9 mouse cellular contexts compared by ENCODE assay signal in genomic region chr9:100382492-100382891, GRCm38 (mm10).
DNase-seq lines count a peak whose midpoint lies in the region; ATAC-seq and TF ChIP-seq lines count a peak whose summit lies in the region.
"Had no signal": no experiment of that assay in that cellular context is flagged by ENCODE, and none has a peak within 500 bp of the region (broad histone marks: within the 10 kb centered on the region; RNA-seq: fewer than 3 reads in every experiment).

No protein-coding gene starts in this region.

- ATAC-seq in forebrain, embryonic 12.5 days (ENCODE audit: low FRiP score): no peak

- H3K27ac ChIP-seq in forebrain, embryonic 10.5 days: no peak overlapping the region
- H3K27ac ChIP-seq in forebrain, embryonic 12.5 days: no peak overlapping the region
- no peak overlapping the region for H3K27ac ChIP-seq in ES-Bruce4 (ENCODE audit: insufficient read depth, low read length)
- H3K27ac ChIP-seq: limb, embryonic 13.5 days had no signal

- peaks cover 26% of the 10 kb centered on the region for H3K27me3 ChIP-seq in forebrain, embryonic 10.5 days (ENCODE audit: poor library complexity, severe bottlenecking)
- H3K27me3 ChIP-seq in forebrain, embryonic 12.5 days: peaks cover 6% of the 10 kb centered on the region; the same call in 1 of the 2 replicates
- no peaks in the 10 kb centered on the region for H3K27me3 ChIP-seq in ES-Bruce4 (ENCODE audit: control insufficient read depth, insufficient read depth, low read length, poor library complexity, severe bottlenecking)
- H3K27me3 ChIP-seq: limb, embryonic 13.5 days had no signal

- H3K4me1 ChIP-seq in forebrain, embryonic 10.5 days: peaks cover 12% of the 10 kb centered on the region
- H3K4me1 ChIP-seq in forebrain, embryonic 12.5 days: peaks cover 4% of the 10 kb centered on the region; the same call in 1 of the 2 replicates
- peaks cover 1% of the 10 kb centered on the region for H3K4me1 ChIP-seq in ES-Bruce4 (ENCODE audit: control insufficient read depth, insufficient read depth, low read length)

- no peak overlapping the region for H3K9ac ChIP-seq in forebrain, embryonic 12.5 days
- H3K9ac ChIP-seq in ES-Bruce4 (ENCODE audit: low read depth, poor library complexity, severe bottlenecking): no peak overlapping the region
- H3K9ac ChIP-seq: limb, embryonic 13.5 days had no signal

- TF ChIP-seq POLR2A in ES-Bruce4 (IDR thresholded peaks at IDR 0.05; ENCODE audit: insufficient read depth, low read length): no peak

- no peaks in the 10 kb centered on the region for H3K9me3 ChIP-seq in forebrain, embryonic 10.5 days
- no peaks in the 10 kb centered on the region for H3K9me3 ChIP-seq in forebrain, embryonic 12.5 days
- H3K9me3 ChIP-seq in ES-Bruce4 (replicated peaks; ENCODE audit: control insufficient read depth, insufficient read depth, low read length, poor library complexity, severe bottlenecking): no peaks in the 10 kb centered on the region
- H3K9me3 ChIP-seq: limb, embryonic 13.5 days had no signal

- peak; percentile 62 for DNase-seq in forebrain, embryonic 10.5 days (ENCODE audit: extremely low spot score, low spot score)
- DNase-seq in c-Kit-positive CD71-positive TER-119-negative erythroid progenitor cells, embryonic 14.5 days (ENCODE audit: low read depth): peak; percentile 32
- peak; percentile 71 to 74 for DNase-seq in frontal cortex, postnatal 36 days (ENCODE audit: low spot score in 2 of 2)
- DNase-seq in layer of hippocampus, adult 18-20 months (ENCODE audit: low spot score in 2 of 2): peak; percentile 25 to 82
- DNase-seq in lung, postnatal 10 days: peak; percentile 69
- peak; percentile 6 to 21 for DNase-seq in spleen, postnatal 36 days (ENCODE audit: low spot score in 2 of 2)

- WGBS in forebrain, embryonic 10.5 days: 59% methylated on average over 5 of the region's 5 CpGs
- 44% methylated on average over 5 of the region's 5 CpGs for whole genome bisulfite sequencing in forebrain, embryonic 12.5 days

- H3K36me3 ChIP-seq in forebrain, embryonic 10.5 days (replicated peaks): no peaks in the 10 kb centered on the region
- no peaks in the 10 kb centered on the region for H3K36me3 ChIP-seq in forebrain, embryonic 12.5 days (replicated peaks)
- H3K36me3 ChIP-seq in ES-Bruce4 (ENCODE audit: control insufficient read depth, insufficient read depth, low read length, poor library complexity, severe bottlenecking): no peaks in the 10 kb centered on the region
- H3K36me3 ChIP-seq: limb, embryonic 13.5 days had no signal

- H3K4me2 ChIP-seq in forebrain, embryonic 12.5 days: no peak overlapping the region
- H3K4me2 ChIP-seq: limb, embryonic 13.5 days had no signal

- TF ChIP-seq EP300 in ES-Bruce4 (IDR thresholded peaks at IDR 0.05; ENCODE audit: insufficient read depth, low read depth, low read length): no peak

- TF ChIP-seq CTCF in ES-Bruce4 (IDR thresholded peaks at IDR 0.05; ENCODE audit: low read depth, low read length): peak; percentile 74

- no peak overlapping the region for H3K4me3 ChIP-seq in forebrain, embryonic 10.5 days
- no peak overlapping the region for H3K4me3 ChIP-seq in forebrain, embryonic 12.5 days (replicated peaks)
- H3K4me3 ChIP-seq in ES-Bruce4 (ENCODE audit: low read depth, low read length): no peak overlapping the region
- H3K4me3 ChIP-seq: limb, embryonic 13.5 days had no signal

Comparison
In these comparisons a context has a peak if more than half of its experiments do, and no peak if none do; other contexts are left out.
1. DNase-seq: peak in every context shown above with its lines; median percentile 72 in frontal cortex, postnatal 36 days; 69 in lung, postnatal 10 days; 62 in forebrain, embryonic 10.5 days; 54 in layer of hippocampus, adult 18-20 months; 32 in c-Kit-positive CD71-positive TER-119-negative erythroid progenitor cells, embryonic 14.5 days; 14 in spleen, postnatal 36 days.